In genomic region chr3:54657090-54657489, GRCm38 (mm10) we compare ENCODE assay signal across 30 mouse cellular contexts. TPM values are rescaled to one million over a fixed set of nuclear protein-coding genes. Genes with fewer than 3 reads are reported as not detected.
DNase-seq lines count a peak whose midpoint lies in the region; ATAC-seq and TF ChIP-seq lines count a peak whose summit lies in the region.
"Had no signal": no experiment of that assay in that cellular context is flagged by ENCODE, and none has a peak within 500 bp of the region (broad histone marks: within the 10 kb centered on the region; RNA-seq: fewer than 3 reads in every experiment).

No protein-coding gene starts in this region.

- no peak for TF ChIP-seq CTCF in CH12.LX (conservative IDR thresholded peaks at IDR 0.05 in 1 of 2, IDR thresholded peaks at IDR 0.05 in 1 of 2; ENCODE audit: low read depth in 2 of 2, low read length in 2 of 2)

- H3K4me3 ChIP-seq in heart, embryonic 10.5 days = no peak overlapping the region
- no peak overlapping the region for H3K4me3 ChIP-seq in CH12.LX (replicated peaks in 1 of 3; ENCODE audit: low read depth in 2 of 3, low read length in 2 of 3, poor library complexity in 1 of 3)
- H3K4me3 ChIP-seq in kidney, embryonic 14.5 days (ENCODE audit: low read length) = no peak overlapping the region
- H3K4me3 ChIP-seq: embryonic facial prominence, embryonic 12.5 days; embryonic facial prominence, embryonic 15.5 days; gastrocnemius, adult 2 months; heart, adult 2 months; hindbrain, embryonic 12.5 days; hindbrain, embryonic 15.5 days had no signal

- in situ Hi-C loops in CH12.LX (cut with MboI; ENCODE audit: low pct_ligation_motif_present, low pct_unique_long_range_greater_than_20kb, low sequenced_read_pairs) = loop anchor here (10.0 kb wide), 1 partner anchor 82 kb away; no protein-coding TSS in a partner anchor

- H3K36me3 ChIP-seq in heart, embryonic 10.5 days = no peaks in the 10 kb centered on the region
- H3K36me3 ChIP-seq in CH12.LX (replicated peaks in 1 of 2; ENCODE audit: control insufficient read depth in 1 of 2, insufficient read depth in 1 of 2, low read length in 1 of 2) = no peaks in the 10 kb centered on the region
- no peaks in the 10 kb centered on the region for H3K36me3 ChIP-seq in kidney, embryonic 14.5 days (ENCODE audit: control insufficient read depth, insufficient read depth, low read length)
- H3K36me3 ChIP-seq: embryonic facial prominence, embryonic 12.5 days; embryonic facial prominence, embryonic 15.5 days; hindbrain, embryonic 12.5 days; hindbrain, embryonic 15.5 days had no signal

- WGBS in heart, embryonic 10.5 days = 75% methylated on average over 3 of the region's 3 CpGs
- WGBS in kidney, embryonic 14.5 days = 81% methylated on average over 3 of the region's 3 CpGs

- H3K27ac ChIP-seq in heart, embryonic 10.5 days = no peak overlapping the region
- no peak overlapping the region for H3K27ac ChIP-seq in CH12.LX (ENCODE audit: insufficient read depth, low read depth)
- no peak overlapping the region for H3K27ac ChIP-seq in kidney, embryonic 14.5 days (ENCODE audit: low read depth, low read length)
- H3K27ac ChIP-seq: embryonic facial prominence, embryonic 12.5 days; gastrocnemius, adult 2 months; heart, adult 2 months; hindbrain, embryonic 12.5 days; hindbrain, embryonic 15.5 days had no signal

- no peak overlapping the region for H3K9ac ChIP-seq in CH12.LX (ENCODE audit: insufficient read depth, low read depth)
- no peak overlapping the region for H3K9ac ChIP-seq in kidney, embryonic 14.5 days (ENCODE audit: low read depth, low read length)
- H3K9ac ChIP-seq: embryonic facial prominence, embryonic 12.5 days; embryonic facial prominence, embryonic 15.5 days; forebrain, postnatal 0 days; hindbrain, embryonic 12.5 days; hindbrain, embryonic 15.5 days had no signal

- 0 out of 2 replicates have a peak, but pooled peaks cover 4% of the 10 kb centered on the region for H3K9me3 ChIP-seq in heart, embryonic 10.5 days
- H3K9me3 ChIP-seq in CH12.LX (replicated peaks; ENCODE audit: low read length) = no peaks in the 10 kb centered on the region
- H3K9me3 ChIP-seq in kidney, embryonic 14.5 days (ENCODE audit: control insufficient read depth, low read length) = no peaks in the 10 kb centered on the region
- H3K9me3 ChIP-seq: embryonic facial prominence, embryonic 15.5 days; hindbrain, embryonic 15.5 days had no signal

- H3K4me2 ChIP-seq in CH12.LX (ENCODE audit: insufficient read depth, low read depth, poor library complexity, severe bottlenecking) = no peak overlapping the region
- H3K4me2 ChIP-seq in kidney, embryonic 14.5 days (replicated peaks; ENCODE audit: low read depth, low read length) = no peak overlapping the region
- H3K4me2 ChIP-seq: embryonic facial prominence, embryonic 12.5 days; embryonic facial prominence, embryonic 15.5 days; heart, embryonic 11.5 days; hindbrain, embryonic 12.5 days; hindbrain, embryonic 15.5 days had no signal

- dilution Hi-C loops in CH12.LX (cut with MboI; ENCODE audit: extremely low pct_ligation_motif_present, extremely low pct_unique_long_range_greater_than_20kb, low sequenced_read_pairs) = no loop called here

- TF ChIP-seq EP300 in CH12.LX (IDR thresholded peaks at IDR 0.05; ENCODE audit: low read length) = 0 out of 2 replicates have a peak, but pooled peaks have one; percentile 34

- no peaks in the 10 kb centered on the region for H3K4me1 ChIP-seq in heart, embryonic 10.5 days
- H3K4me1 ChIP-seq in CH12.LX (ENCODE audit: control insufficient read depth in 1 of 2, insufficient read depth in 2 of 2) = peaks cover 3 to 17% of the 10 kb centered on the region in 2 experiments; a peak in 3 of 4 replicates
- H3K4me1 ChIP-seq in kidney, embryonic 14.5 days (ENCODE audit: control insufficient read depth, insufficient read depth, low read length) = no peaks in the 10 kb centered on the region
- H3K4me1 ChIP-seq: embryonic facial prominence, embryonic 12.5 days; hindbrain, embryonic 12.5 days; hindbrain, embryonic 15.5 days had no signal

- intact Hi-C loops in heart, postnatal 36 days (cut with DNase I) = no loop called here

- DNase-seq in heart, embryonic 10.5 days (ENCODE audit: low spot score) = peak; percentile 16
- no peak for DNase-seq in heart, postnatal 36 days
- no peak for DNase-seq in CH12.LX (ENCODE audit: extremely low read depth)
- no peak for DNase-seq in yolk sac, embryonic 10.5 days (ENCODE audit: low spot score)
- DNase-seq: adrenal gland, postnatal 10 days; adrenal gland, postnatal 36 days; cerebellum, adult 18-20 months; cerebellum, adult 9-10 months; cerebellum, postnatal 14 days; forebrain, postnatal 0 days; gastrocnemius, adult 2 months; gastrocnemius, postnatal 14 days; heart, adult 2 months; heart, postnatal 4 days had no signal

- peak; percentile 49 for ATAC-seq in megakaryocyte, adult 5-6 weeks (ENCODE audit: poor library complexity, severe bottlenecking)
- ATAC-seq in kidney, embryonic 14.5 days (ENCODE audit: low FRiP score, low TSS enrichment) = no peak
- ATAC-seq: CD4-positive, CD25-positive, alpha-beta regulatory T cell, adult 4 months; forebrain, embryonic 14.5 days; forebrain, postnatal 0 days; intestine, postnatal 0 days had no signal

- TF ChIP-seq RAD21 in CH12.LX (IDR thresholded peaks at IDR 0.05; ENCODE audit: low read depth, low read length) = no peak

- no peaks in the 10 kb centered on the region for H3K79me2 ChIP-seq in CH12.LX (replicated peaks; ENCODE audit: control insufficient read depth, extremely low read depth, insufficient read depth, poor library complexity, severe bottlenecking)

- TF ChIP-seq POLR2A in CH12.LX (IDR thresholded peaks at IDR 0.05; ENCODE audit: low read depth, low read length) = no peak

- no peaks in the 10 kb centered on the region for H3K27me3 ChIP-seq in heart, embryonic 10.5 days (ENCODE audit: insufficient read depth, poor library complexity, severe bottlenecking)
- H3K27me3 ChIP-seq in CH12.LX (replicated peaks) = no peaks in the 10 kb centered on the region
- H3K27me3 ChIP-seq in kidney, embryonic 14.5 days (ENCODE audit: control insufficient read depth, insufficient read depth, low read length) = no peaks in the 10 kb centered on the region
- H3K27me3 ChIP-seq: embryonic facial prominence, embryonic 12.5 days; embryonic facial prominence, embryonic 15.5 days; hindbrain, embryonic 12.5 days; hindbrain, embryonic 15.5 days had no signal

TF ChIP-seq in CH12.LX, 34 proteins besides CTCF, POLR2A, EP300 and RAD21:
- peak; percentile 39; the same call in 1 of the 2 replicates for TF ChIP-seq IRF4 (IDR thresholded peaks at IDR 0.05; ENCODE audit: low read depth, low read length)
- no peak for TF ChIP-seq RCOR1 (conservative IDR thresholded peaks at IDR 0.05; ENCODE audit: low read depth, low read length)

RNA-seq across cellular contexts. Expression of gene Supt20, which starts 35.5 kb away (rescaled TPM):
- polyA plus RNA-seq in heart, embryonic 10.5 days (2016; fragmentation: Nextera tagmentation; extraction: Ambion mirVana) = 77.3 and 91.8 TPM in 2 replicates
- 10 to 100 TPM; 19.9 to 20.6 TPM for total RNA-seq in heart, postnatal 36 days (2021)
- total RNA-seq in CH12.LX (2012; rRNA removed) (34.1 and 36.6 TPM in 2 replicates), CH12.LX (2014; rRNA removed) (38.6 and 45.3 TPM in 2 replicates)
- polyA plus RNA-seq in CH12.LX (2012; ENCODE audit: insufficient read length, low read depth) = 66.3 and 69.5 TPM in 2 replicates
- total RNA-seq in megakaryocyte, adult 5-6 weeks (2015) = 60.1 and 66.0 TPM in 2 replicates
- 39.4 and 40.6 TPM in 2 replicates for total RNA-seq in megakaryocyte, adult 5-6 weeks (2017)
- polyA plus RNA-seq in kidney, embryonic 14.5 days (2014; fragmentation: Nextera tagmentation; extraction: Ambion mirVana) = 84.4 and 121 TPM in 2 replicates

RNA-seq across cellular contexts. Expression of gene Gm21958, which starts 57.1 kb away (rescaled TPM):
- polyA plus RNA-seq in heart, embryonic 10.5 days (2016; fragmentation: Nextera tagmentation; extraction: Ambion mirVana) = 0.63 TPM in 1 of 2 replicates, not detected in the other
- not detected for total RNA-seq in heart, postnatal 36 days (2021)
- total RNA-seq in CH12.LX (2012; rRNA removed) (not detected in 2 replicates), CH12.LX (2014; rRNA removed) (not detected in 2 replicates)
- 0.61 TPM in 1 of 2 replicates, not detected in the other for polyA plus RNA-seq in CH12.LX (2012; ENCODE audit: insufficient read length, low read depth)
- not detected in 2 replicates for total RNA-seq in megakaryocyte, adult 5-6 weeks (2015)
- total RNA-seq in megakaryocyte, adult 5-6 weeks (2017) = not detected in 2 replicates
- polyA plus RNA-seq in kidney, embryonic 14.5 days (2014; fragmentation: Nextera tagmentation; extraction: Ambion mirVana) = 2.8 TPM in 1 of 2 replicates, not detected in the other
- total RNA-seq: adrenal gland, adult 18-20 months; adrenal gland, postnatal 10 days; adrenal gland, postnatal 36 days; ES-E14; forebrain, postnatal 0 days; gastrocnemius, adult 2 months; gastrocnemius, postnatal 14 days; gastrocnemius, postnatal 4 days; heart, adult 2 months; heart, postnatal 4 days had no signal
- polyA plus RNA-seq: C2C12; embryonic facial prominence, embryonic 15.5 days; forebrain, embryonic 14.5 days; frontal cortex, adult 2 months; heart, adult 2 months; heart, postnatal 0 days; intestine, postnatal 0 days had no signal
